Mouse (Mus musculus) left cerebral cortex, postnatal 36 days (tissue): Measurements from ENCODE around the gene Dusp19. TPM values are rescaled to one million over a fixed set of nuclear protein-coding genes. Genes with fewer than 3 reads are reported as not detected.

Experiments used
- DNase-seq, 2 experiments: peaks; one replicate each; pipeline ENCODE4 v3.0.0; 2021 to 2022; ENCODE audit warnings: low spot score in 2 of 2, mixed read lengths in 1 of 2
- intact Hi-C: fragments of 180-260 bp; cut with DNase I; formaldehyde crosslinking; loops from one replicate; pipeline ENCODE4 v1.15.1; 2025
- microRNA-seq: library from miRNA; unstranded; fragments of <30 nt; microRNA quantifications from one replicate; pipeline ENCODE4 v1.2.0, GENCODE M21; 2022
- total RNA-seq, 2 experiments: library from RNA; stranded (reverse); gene quantifications; 2 replicates each; pipeline ENCODE4 v1.2.3; 2021

The Dusp19 gene
- total RNA-seq, 2 experiments from 2014 or later, result 21.4 to 24.1 TPM

- intact Hi-C loops, result no loop called here
- peak; percentile 16 to 24 for DNase-seq
Measured at GRCm38 (mm10) chr2:80632336-80633026, 15.6 kb downstream of the Dusp19 start.

GRCm38 (mm10) chr2:80638364-80639241 is 21.8 kb downstream of the Dusp19 start:
- peak; percentile 87 to 90 for DNase-seq
- intact Hi-C loops, result loop anchor here (5.0 kb wide), 1 partner anchor 56 kb away; the partner anchor contains the start of gene Nckap1

- no peak for DNase-seq
- intact Hi-C loops, result loop anchor here (5.0 kb wide), 1 partner anchor 57 kb away; the partner anchor contains the start of gene Nckap1
Measured at GRCm38 (mm10) chr2:80639398-80639797, 22.6 kb downstream of the Dusp19 start.

DNA sequence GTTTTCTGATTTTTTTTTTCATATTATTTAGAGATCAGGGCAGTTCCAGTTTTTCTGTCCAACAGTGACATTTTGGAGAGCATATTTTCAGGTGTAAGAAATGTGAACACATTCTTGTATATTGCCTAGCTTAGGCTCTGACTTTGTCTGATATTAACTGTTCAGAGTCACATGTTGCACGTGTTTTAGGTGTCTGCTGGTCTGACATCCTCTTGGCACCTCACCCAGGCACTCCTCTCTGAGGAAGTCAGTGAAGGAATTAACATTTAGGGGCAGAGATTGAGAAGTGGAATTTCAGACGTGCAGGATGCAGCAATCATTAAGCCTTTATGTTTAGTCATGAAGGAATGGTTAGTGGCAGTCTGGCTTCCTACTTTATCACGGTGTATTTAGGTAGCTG is 23.0 kb downstream of the Dusp19 start:
- DNase-seq, result no peak
- intact Hi-C loops, result loop anchor here (5.0 kb wide), 1 partner anchor 58 kb away; the partner anchor contains the start of gene Nckap1

GRCm38 (mm10) chr2:80661414-80661813 is 44.6 kb downstream of the Dusp19 start:
- DNase-seq, result no peak
- intact Hi-C loops, result loop anchor here (10.0 kb wide), 1 partner anchor 307 kb away; no protein-coding TSS in a partner anchor

- intact Hi-C loops, result loop anchor here (10.0 kb wide), 1 partner anchor 308 kb away; no protein-coding TSS in a partner anchor
Measured at GRCm38 (mm10) chr2:80662682-80663081, 45.8 kb downstream of the Dusp19 start.

GRCm38 (mm10) chr2:80667396-80667964 is 50.6 kb downstream of the Dusp19 start:
- intact Hi-C loops, result loop anchor here (10.0 kb wide), 1 partner anchor 313 kb away; no protein-coding TSS in a partner anchor
- DNase-seq, result no peak

More at GRCm38 (mm10) chr2:80662682-80663081, 45.8 kb downstream of the Dusp19 start:
- no peak for DNase-seq

GRCm38 (mm10) chr2:80669868-80670666 is 53.2 kb downstream of the Dusp19 start:
- no peak for DNase-seq
- intact Hi-C loops, result loop anchor here (10.0 kb wide), 1 partner anchor 315 kb away; no protein-coding TSS in a partner anchor

DNA sequence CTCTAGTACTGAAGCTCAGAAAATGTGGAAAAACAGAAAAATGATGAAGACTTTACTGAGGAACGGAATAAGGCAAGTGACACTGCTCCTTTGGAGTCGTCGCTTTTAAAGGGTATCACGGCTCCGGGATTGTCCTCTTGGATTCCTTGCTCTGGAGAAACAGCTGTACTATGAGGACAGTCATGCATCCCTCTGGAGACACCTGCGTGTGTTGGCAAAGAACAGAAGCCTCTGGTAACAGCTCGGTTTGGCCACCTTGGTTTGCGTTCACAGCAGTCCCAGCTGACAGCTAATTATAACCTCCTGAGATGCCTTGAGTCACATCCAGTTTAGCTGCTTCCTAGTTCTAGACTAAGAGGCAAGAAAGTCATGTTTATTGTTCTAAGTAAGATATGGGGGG is 62.0 kb downstream of the Dusp19 start:
- intact Hi-C loops, result no loop called here
- no peak for DNase-seq

Small RNAs within 50 kb of the gene (microRNA-seq; reads per million reads assigned to microRNA genes)
- not detected for gene Mir684-1

Other genes starting within 250 kb of the Dusp19 start
- 10 to 100 TPM; 27.7 to 33.5 TPM for gene Frzb, start 169.4 kb upstream of the Dusp19 start, total RNA-seq
- gene Nckap1, start 35.7 kb upstream of the Dusp19 start, total RNA-seq, result 100 to 1,000 TPM; 405 to 410 TPM
- 10 to 100 TPM; 13.6 to 14.0 TPM for gene Nup35, start 191 bp downstream of the Dusp19 start, total RNA-seq